Mouse (Mus musculus): ENCODE data around the gene Ptbp1. TPM values are rescaled to one million over a fixed set of nuclear protein-coding genes. Genes with fewer than 3 reads are reported as not detected.
A peak's percentile ranks its signal among the peaks of the same experiment; 100 is the strongest.

Gene Ptbp1
- polyA plus RNA-seq, 1 experiment from 2014 or later, result 215 TPM

DNA sequence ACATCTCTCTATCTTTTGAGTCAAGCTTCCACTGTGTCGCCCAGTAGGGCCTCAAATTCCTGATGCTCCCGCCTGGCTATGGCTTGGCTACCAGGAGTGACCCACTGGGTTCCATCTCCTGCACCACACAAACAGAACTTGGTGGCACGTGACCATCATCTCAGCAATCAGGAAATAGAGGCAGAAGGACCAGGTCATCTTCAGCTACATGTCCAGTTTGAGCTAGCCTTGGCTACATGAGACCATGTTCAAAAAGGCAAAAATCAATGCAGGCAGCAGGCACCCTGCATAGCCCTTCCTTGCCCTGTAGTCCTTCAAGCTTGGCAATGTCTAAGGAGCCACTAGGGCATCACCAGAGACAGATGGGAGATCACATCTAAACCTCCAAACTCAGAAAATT lies 14.1 kb upstream of the Ptbp1 start:
- 87% methylated on average over 3 of the region's 3 CpGs for WGBS

DNA sequence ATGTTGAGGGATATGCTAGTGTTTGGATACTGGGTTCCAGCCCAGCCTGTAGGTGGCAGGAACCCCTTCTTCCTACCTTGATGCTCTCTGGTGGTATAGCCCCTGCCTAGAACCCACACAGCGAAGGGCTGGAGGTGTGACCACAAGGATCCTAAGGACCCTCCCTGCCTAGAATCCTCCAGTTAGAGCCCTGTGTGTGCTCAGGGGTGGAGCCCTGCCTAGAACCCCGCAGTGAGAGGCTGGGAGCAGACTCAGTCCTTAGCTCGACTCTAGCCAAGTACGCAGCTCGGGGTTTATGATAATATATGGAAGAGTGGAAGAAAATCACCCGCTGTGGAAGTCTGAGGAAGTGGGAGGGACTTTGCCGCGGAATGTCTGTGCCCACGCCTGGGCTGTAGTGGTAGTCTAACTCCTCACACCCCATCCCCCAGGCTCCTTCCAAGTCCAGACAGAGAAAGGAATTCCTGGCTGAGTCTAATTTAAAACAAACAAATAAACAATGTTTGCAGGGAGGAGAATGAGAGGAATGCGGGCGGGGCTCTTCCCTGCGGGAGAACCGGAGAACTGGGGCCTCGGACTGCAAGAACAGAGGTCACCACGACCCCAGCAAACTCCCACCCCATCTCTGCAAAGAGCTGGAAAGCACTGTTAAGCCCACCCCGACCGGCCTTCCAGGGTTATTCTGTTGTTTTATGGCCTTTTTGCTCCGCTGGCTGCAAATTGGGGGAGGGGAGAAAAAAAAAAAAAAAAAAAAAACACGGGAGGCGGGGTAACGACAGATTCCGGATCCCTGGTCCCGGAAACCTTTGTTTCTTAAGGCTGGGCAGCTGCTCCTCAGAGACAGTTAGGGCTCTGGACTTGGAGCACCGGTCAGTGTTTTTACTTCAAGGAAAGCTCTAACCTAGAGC lies 13.3 kb upstream of the Ptbp1 start:
- peak overlapping the region; percentile 63 for H3K9ac ChIP-seq (ENCODE audit: low read length)

More for the DNA sequence above, 14.1 kb upstream of the Ptbp1 start:
- Histone ChIP-seq H3K9me3 (ENCODE audit: control insufficient read depth, low read length) (no peaks in the 10 kb centered on the region), H3K9ac (ENCODE audit: low read length) (no peak overlapping the region), H3K36me3 (ENCODE audit: control insufficient read depth, insufficient read depth, low read length) (no peaks in the 10 kb centered on the region), H3K4me2 (ENCODE audit: low read depth) (no peak overlapping the region), H3K27ac (ENCODE audit: low read depth, low read length) (no peak overlapping the region), H3K4me3 (ENCODE audit: low read depth, low read length) (no peak overlapping the region), H3K27me3 (ENCODE audit: control insufficient read depth, insufficient read depth, low read length) (no peaks in the 10 kb centered on the region), H3K4me1 (ENCODE audit: control insufficient read depth, insufficient read depth, low read length) (peaks cover 10% of the 10 kb centered on the region)
- DNase-seq (ENCODE audit: low spot score), result no peak
- no peak for ATAC-seq (ENCODE audit: insufficient read depth, low FRiP score, low TSS enrichment)

DNA sequence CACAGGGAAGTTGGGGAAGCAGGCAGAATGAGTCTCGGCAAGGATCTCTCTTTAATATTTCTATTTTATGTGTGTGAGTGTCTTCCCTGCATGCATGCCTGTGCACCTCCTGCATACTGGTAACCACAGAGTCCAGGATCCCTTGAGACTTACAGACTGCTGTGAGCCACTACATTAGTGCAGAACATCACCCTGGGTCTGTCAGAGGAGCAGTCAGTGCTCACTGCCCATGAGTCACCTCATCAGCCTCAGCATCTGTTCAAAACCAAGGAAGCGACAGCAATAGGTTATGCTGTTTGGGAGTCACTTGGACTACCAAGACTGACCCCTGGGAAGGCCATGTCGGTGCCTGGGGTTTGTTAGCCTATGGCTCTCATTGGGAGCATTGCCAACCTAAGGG lies 11.9 kb upstream of the Ptbp1 start:
- H3K27ac ChIP-seq (ENCODE audit: low read depth, low read length), result peak overlapping the region; percentile 58; the same call in 1 of the 2 replicates

More for the DNA sequence above, 13.3 kb upstream of the Ptbp1 start:
- under 1% methylated on average over 24 of the region's 24 CpGs for WGBS
- DNase-seq (ENCODE audit: low spot score), result peak; percentile 72
- peak overlapping the region; percentile 21 for H3K4me3 ChIP-seq (ENCODE audit: low read depth, low read length)
- ATAC-seq (ENCODE audit: insufficient read depth, low FRiP score, low TSS enrichment), result peak; percentile 86
- H3K36me3 ChIP-seq (ENCODE audit: control insufficient read depth, insufficient read depth, low read length), result no peaks in the 10 kb centered on the region
- no peaks in the 10 kb centered on the region for H3K9me3 ChIP-seq (ENCODE audit: control insufficient read depth, low read length)
- peak overlapping the region; percentile 85 for H3K27ac ChIP-seq (ENCODE audit: low read depth, low read length)
- H3K27me3 ChIP-seq (ENCODE audit: control insufficient read depth, insufficient read depth, low read length), result no peaks in the 10 kb centered on the region
- peak overlapping the region; percentile 45 for H3K4me2 ChIP-seq (ENCODE audit: low read depth)
- H3K4me1 ChIP-seq (ENCODE audit: control insufficient read depth, insufficient read depth, low read length), result peaks cover 10% of the 10 kb centered on the region

DNA sequence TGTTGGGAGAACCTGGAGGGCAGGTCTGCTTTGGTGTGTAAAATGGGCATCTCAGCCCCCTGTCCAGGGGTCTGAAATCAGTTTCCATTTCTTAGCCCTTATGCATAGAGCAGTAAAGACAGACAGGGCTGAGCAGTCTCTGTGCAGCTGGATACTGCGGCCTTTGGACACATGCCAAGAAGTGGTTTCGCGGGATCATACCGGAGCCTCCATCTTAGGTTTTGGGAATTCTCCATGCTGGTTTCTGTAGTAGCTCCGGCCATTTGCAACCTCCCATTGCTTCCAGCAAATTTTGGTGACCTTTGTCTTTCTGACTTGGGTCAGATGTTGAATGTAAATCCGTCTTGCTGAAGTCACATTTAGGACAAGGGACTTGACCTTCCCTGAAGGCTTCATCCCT lies 10.8 kb upstream of the Ptbp1 start:
- Histone ChIP-seq H3K4me2 (ENCODE audit: low read depth) (no peak overlapping the region), H3K27ac (ENCODE audit: low read depth, low read length) (no peak overlapping the region), H3K27me3 (ENCODE audit: control insufficient read depth, insufficient read depth, low read length) (no peaks in the 10 kb centered on the region), H3K4me1 (ENCODE audit: control insufficient read depth, insufficient read depth, low read length) (peaks cover 10% of the 10 kb centered on the region), H3K4me3 (ENCODE audit: low read depth, low read length) (no peak overlapping the region), H3K9ac (ENCODE audit: low read length) (no peak overlapping the region), H3K36me3 (ENCODE audit: control insufficient read depth, insufficient read depth, low read length) (no peaks in the 10 kb centered on the region), H3K9me3 (ENCODE audit: control insufficient read depth, low read length) (no peaks in the 10 kb centered on the region)
- ATAC-seq (ENCODE audit: insufficient read depth, low FRiP score, low TSS enrichment) (no peak), DNase-seq (ENCODE audit: low spot score) (no peak)
- WGBS, result 80% methylated on average over 6 of the region's 6 CpGs

More for the DNA sequence above, 11.9 kb upstream of the Ptbp1 start:
- 75% methylated on average over 3 of the region's 3 CpGs for WGBS
- DNase-seq (ENCODE audit: low spot score) (no peak), ATAC-seq (ENCODE audit: insufficient read depth, low FRiP score, low TSS enrichment) (no peak)
- Histone ChIP-seq H3K36me3 (ENCODE audit: control insufficient read depth, insufficient read depth, low read length) (no peaks in the 10 kb centered on the region), H3K9me3 (ENCODE audit: control insufficient read depth, low read length) (no peaks in the 10 kb centered on the region), H3K4me3 (ENCODE audit: low read depth, low read length) (no peak overlapping the region), H3K27me3 (ENCODE audit: control insufficient read depth, insufficient read depth, low read length) (no peaks in the 10 kb centered on the region), H3K4me1 (ENCODE audit: control insufficient read depth, insufficient read depth, low read length) (peaks cover 10% of the 10 kb centered on the region), H3K9ac (ENCODE audit: low read length) (no peak overlapping the region), H3K4me2 (ENCODE audit: low read depth) (no peak overlapping the region)

- Histone ChIP-seq H3K27ac (ENCODE audit: low read depth, low read length) (no peak overlapping the region), H3K4me3 (ENCODE audit: low read depth, low read length) (no peak overlapping the region), H3K9ac (ENCODE audit: low read length) (no peak overlapping the region), H3K27me3 (ENCODE audit: control insufficient read depth, insufficient read depth, low read length) (no peaks in the 10 kb centered on the region), H3K4me2 (ENCODE audit: low read depth) (no peak overlapping the region), H3K36me3 (ENCODE audit: control insufficient read depth, insufficient read depth, low read length) (no peaks in the 10 kb centered on the region), H3K4me1 (ENCODE audit: control insufficient read depth, insufficient read depth, low read length) (peaks cover 7% of the 10 kb centered on the region), H3K9me3 (ENCODE audit: control insufficient read depth, low read length) (no peaks in the 10 kb centered on the region)
- DNase-seq (ENCODE audit: low spot score), result no peak
- ATAC-seq (ENCODE audit: insufficient read depth, low FRiP score, low TSS enrichment), result no peak
- WGBS, result 52% methylated on average over 5 of the region's 5 CpGs
These were observed 7.7 kb upstream of the Ptbp1 start for GRCm38 (mm10) chr10:79846553-79846952.

DNA sequence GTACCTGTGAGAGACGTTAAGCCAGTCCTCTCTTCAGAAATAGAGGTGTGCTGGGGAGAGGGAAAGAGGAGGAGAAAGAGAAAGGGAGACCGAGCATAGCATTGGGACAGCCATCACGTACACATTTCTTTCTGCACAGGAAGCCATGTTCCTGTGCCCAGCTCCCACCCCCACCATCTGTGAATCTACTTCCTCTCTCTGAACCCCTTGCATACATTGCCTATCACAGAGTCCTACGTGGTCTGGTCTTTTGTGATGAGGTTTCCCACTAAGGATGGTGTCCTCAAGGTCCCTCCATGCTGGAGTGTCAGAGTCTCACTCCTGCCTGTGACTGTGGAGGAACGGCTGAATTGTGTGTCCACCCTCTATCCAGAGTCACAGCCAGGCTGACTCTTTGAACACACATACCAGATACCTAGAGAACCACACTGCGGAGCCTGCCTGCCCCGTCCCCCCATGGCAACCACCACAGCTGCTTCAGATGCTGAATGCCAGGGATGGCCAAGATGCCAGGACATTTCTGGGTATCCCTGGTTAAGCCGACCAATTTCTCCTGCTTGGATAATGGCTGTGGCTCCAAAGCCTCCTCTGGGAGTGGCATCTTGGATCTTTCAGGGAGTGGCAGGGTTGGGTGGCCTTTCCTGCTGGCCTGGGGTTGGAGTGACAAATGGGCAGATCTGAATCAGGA lies 4.1 kb upstream of the Ptbp1 start:
- Histone ChIP-seq H3K4me1 (ENCODE audit: control insufficient read depth, insufficient read depth, low read length) (peaks cover 20% of the 10 kb centered on the region), H3K9ac (ENCODE audit: low read length) (no peak overlapping the region), H3K27ac (ENCODE audit: low read depth, low read length) (no peak overlapping the region), H3K27me3 (ENCODE audit: control insufficient read depth, insufficient read depth, low read length) (no peaks in the 10 kb centered on the region), H3K4me2 (ENCODE audit: low read depth) (no peak overlapping the region), H3K4me3 (ENCODE audit: low read depth, low read length) (no peak overlapping the region), H3K36me3 (ENCODE audit: control insufficient read depth, insufficient read depth, low read length) (no peaks in the 10 kb centered on the region), H3K9me3 (ENCODE audit: control insufficient read depth, low read length) (no peaks in the 10 kb centered on the region)
- WGBS, result 82% methylated on average over 8 of the region's 8 CpGs
- ATAC-seq (ENCODE audit: insufficient read depth, low FRiP score, low TSS enrichment), result no peak
- no peak for DNase-seq (ENCODE audit: low spot score)

DNA sequence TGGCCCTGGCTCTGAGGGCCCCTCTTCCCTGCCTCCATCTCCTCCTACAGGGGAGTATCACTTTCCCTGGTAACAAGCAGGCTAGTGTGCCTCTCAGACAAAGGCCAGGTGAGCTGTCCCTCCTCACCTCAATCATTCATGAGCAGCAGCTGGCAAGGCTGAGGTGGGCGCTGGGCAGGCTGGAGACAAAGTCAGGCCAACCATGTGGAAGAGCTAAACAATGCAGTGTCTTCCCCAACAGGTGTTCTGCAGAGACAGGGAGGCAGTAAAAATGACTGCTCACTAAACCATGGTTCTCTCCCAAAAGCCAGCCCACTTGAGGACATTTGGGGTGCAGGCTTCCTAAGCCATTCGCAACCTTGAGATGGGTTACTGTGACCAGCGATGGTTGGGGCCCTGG lies 2.6 kb upstream of the Ptbp1 start:
- H3K27ac ChIP-seq (ENCODE audit: low read depth, low read length), result peak overlapping the region; percentile 99; the same call in 1 of the 2 replicates
- H3K9me3 ChIP-seq (ENCODE audit: control insufficient read depth, low read length), result no peaks in the 10 kb centered on the region
- H3K36me3 ChIP-seq (ENCODE audit: control insufficient read depth, insufficient read depth, low read length), result no peaks in the 10 kb centered on the region; the same call in 1 of the 2 replicates
- peaks cover 30% of the 10 kb centered on the region for H3K4me1 ChIP-seq (ENCODE audit: control insufficient read depth, insufficient read depth, low read length)
- H3K9ac ChIP-seq (ENCODE audit: low read length), result peak overlapping the region; percentile 88
- H3K4me2 ChIP-seq (ENCODE audit: low read depth), result peak overlapping the region; percentile 92
- H3K4me3 ChIP-seq (ENCODE audit: low read depth, low read length), result peak overlapping the region; percentile 8; the same call in 1 of the 2 replicates
- DNase-seq (ENCODE audit: low spot score), result no peak
- 79% methylated on average over 3 of the region's 3 CpGs for WGBS
- ATAC-seq (ENCODE audit: insufficient read depth, low FRiP score, low TSS enrichment), result no peak
- no peaks in the 10 kb centered on the region for H3K27me3 ChIP-seq (ENCODE audit: control insufficient read depth, insufficient read depth, low read length)

DNA sequence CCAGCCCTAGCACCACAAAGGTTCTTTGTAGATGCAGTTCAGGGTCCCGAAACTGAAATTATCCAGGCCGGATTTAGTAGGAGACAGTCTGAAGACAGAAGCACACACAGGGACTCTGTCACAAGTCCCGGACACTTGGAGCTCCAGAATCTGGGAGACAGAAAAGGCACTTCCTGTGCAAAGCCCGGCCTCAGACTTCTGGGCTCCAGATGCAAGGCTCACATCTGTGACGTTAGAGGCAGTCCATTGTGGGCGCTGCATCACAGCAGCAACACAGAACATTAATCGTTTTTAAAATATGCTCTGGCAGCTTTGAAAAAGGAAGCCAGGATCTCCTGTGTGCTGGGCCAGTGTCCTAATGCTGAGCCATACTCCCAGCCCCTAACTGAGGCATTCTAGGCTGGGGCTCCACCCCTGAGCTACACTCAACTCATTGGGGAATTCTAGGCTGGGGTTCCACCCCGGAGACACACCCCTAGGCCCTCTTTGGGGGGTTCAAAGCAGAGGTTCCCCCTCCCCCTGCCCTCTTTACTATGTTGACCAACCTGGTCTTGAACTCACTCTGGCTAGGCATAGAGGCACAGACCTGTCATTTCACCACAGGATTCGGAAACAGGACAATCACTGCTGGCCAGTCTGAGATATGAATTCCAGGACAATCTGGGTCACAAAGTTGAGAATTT lies 2.0 kb upstream of the Ptbp1 start:
- DNase-seq (ENCODE audit: low spot score), result no peak
- Histone ChIP-seq H3K9me3 (ENCODE audit: control insufficient read depth, low read length) (no peaks in the 10 kb centered on the region), H3K9ac (ENCODE audit: low read length) (peak overlapping the region; percentile 88), H3K4me1 (ENCODE audit: control insufficient read depth, insufficient read depth, low read length) (peaks cover 35% of the 10 kb centered on the region), H3K36me3 (ENCODE audit: control insufficient read depth, insufficient read depth, low read length) (peaks cover 2% of the 10 kb centered on the region; the same call in 1 of the 2 replicates), H3K27me3 (ENCODE audit: control insufficient read depth, insufficient read depth, low read length) (no peaks in the 10 kb centered on the region), H3K4me3 (ENCODE audit: low read depth, low read length) (peak overlapping the region; percentile 99), H3K27ac (ENCODE audit: low read depth, low read length) (peak overlapping the region; percentile 99), H3K4me2 (ENCODE audit: low read depth) (peak overlapping the region; percentile 92)
- ATAC-seq (ENCODE audit: insufficient read depth, low FRiP score, low TSS enrichment), result no peak
- 65% methylated on average over 9 of the region's 9 CpGs for WGBS
